Comparison of ENCODE assay signal across 30 mouse cellular contexts in genomic region chr5:95964940-95965339, GRCm38 (mm10). TPM values are rescaled to one million over a fixed set of nuclear protein-coding genes. Genes with fewer than 3 reads are reported as not detected.
"Had no signal": no experiment of that assay in that cellular context is flagged by ENCODE, and none has a peak within 500 bp of the region (broad histone marks: within the 10 kb centered on the region; RNA-seq: fewer than 3 reads in every experiment).

No protein-coding gene starts in this region.

- H3K4me3 ChIP-seq: heart, adult 2 months; heart, embryonic 13.5 days; heart, embryonic 15.5 days; hindbrain, embryonic 13.5 days; hindbrain, embryonic 15.5 days; layer of hippocampus, adult 2 months; left cerebral cortex, adult 2 months; limb, embryonic 13.5 days; limb, embryonic 15.5 days; liver, embryonic 12.5 days had no signal

- ATAC-seq: hindbrain, postnatal 0 days; intestine, postnatal 0 days; liver, embryonic 12.5 days had no signal

- H3K36me3 ChIP-seq: heart, embryonic 13.5 days; heart, embryonic 15.5 days; hindbrain, embryonic 13.5 days; hindbrain, embryonic 15.5 days; limb, embryonic 13.5 days; limb, embryonic 15.5 days; liver, embryonic 12.5 days had no signal

- H3K27ac ChIP-seq: heart, adult 2 months; heart, embryonic 13.5 days; heart, embryonic 15.5 days; hindbrain, embryonic 13.5 days; hindbrain, embryonic 15.5 days; hindbrain, postnatal 0 days; layer of hippocampus, adult 2 months; left cerebral cortex, adult 2 months; limb, embryonic 13.5 days; limb, embryonic 15.5 days; liver, embryonic 12.5 days; liver, embryonic 14.5 days had no signal

- DNase-seq: gastrocnemius, postnatal 14 days; gastrocnemius, postnatal 36 days; heart, adult 11 months; heart, adult 2 months; heart, postnatal 14 days; heart, postnatal 36 days; kidney, adult 18-20 months; kidney, adult 8-10 months; kidney, postnatal 10 days; kidney, postnatal 25 days; kidney, postnatal 4 days; left cerebral cortex, postnatal 4 days had no signal

- H3K4me2 ChIP-seq: heart, embryonic 11.5 days; heart, embryonic 13.5 days; heart, embryonic 15.5 days; hindbrain, embryonic 13.5 days; hindbrain, embryonic 15.5 days; limb, embryonic 13.5 days; limb, embryonic 15.5 days; liver, embryonic 12.5 days had no signal

- H3K9me3 ChIP-seq: heart, embryonic 13.5 days; heart, embryonic 15.5 days; hindbrain, embryonic 13.5 days; hindbrain, embryonic 15.5 days; limb, embryonic 13.5 days; limb, embryonic 15.5 days; liver, embryonic 12.5 days had no signal

- H3K9ac ChIP-seq: heart, embryonic 13.5 days; heart, embryonic 15.5 days; hindbrain, embryonic 13.5 days; hindbrain, embryonic 15.5 days; limb, embryonic 13.5 days; limb, embryonic 15.5 days; liver, embryonic 12.5 days; liver, embryonic 14.5 days had no signal

- H3K27me3 ChIP-seq: heart, embryonic 13.5 days; heart, embryonic 15.5 days; hindbrain, embryonic 13.5 days; hindbrain, embryonic 15.5 days; limb, embryonic 13.5 days; limb, embryonic 15.5 days; liver, embryonic 12.5 days had no signal

- H3K4me1 ChIP-seq: heart, embryonic 13.5 days; heart, embryonic 15.5 days; hindbrain, embryonic 13.5 days; hindbrain, embryonic 15.5 days; limb, embryonic 13.5 days; limb, embryonic 15.5 days; liver, embryonic 12.5 days had no signal

RNA-seq across cellular contexts. Expression of gene Cxcl13, which starts 8.2 kb away (rescaled TPM):
- total RNA-seq: gastrocnemius, postnatal 14 days; hematopoietic stem cell, adult 5-6 weeks; hindbrain, postnatal 0 days; layer of hippocampus, adult 2 months; layer of hippocampus, postnatal 10 days; layer of hippocampus, postnatal 25 days; left cerebral cortex, adult 2 months; left cerebral cortex, postnatal 25 days; left cerebral cortex, postnatal 4 days had no signal
- polyA plus RNA-seq: limb, embryonic 11.5 days had no signal
